Mouse (Mus musculus) hindlimb bud, embryonic 11.5 days (tissue): Measurements from ENCODE around the gene Mtfmt.

Experiments
- DNase-seq: peaks from one replicate; pipeline ENCODE4 v3.0.0-alpha.2; 2012; ENCODE audit warnings: low read depth, low spot score; ENCODE audit errors: extremely low spot score

The Mtfmt gene

GRCm38 (mm10) chr9:65435671-65436301 lies at the start of gene Mtfmt:
Gene Mtfmt (plus strand): TSS chr9:65435782.
- DNase-seq: peak; percentile 77

- no peak for DNase-seq
These were observed 49.0 kb upstream of the Mtfmt start for GRCm38 (mm10) chr9:65386373-65387140.

- DNase-seq: no peak
These were observed 44.6 kb upstream of the Mtfmt start for GRCm38 (mm10) chr9:65390752-65391612.

GRCm38 (mm10) chr9:65391613-65391964 lies 44.0 kb upstream of the Mtfmt start, which contains the start of gene Kbtbd13:
Gene Kbtbd13 (minus strand): TSS chr9:65391652.
- no peak for DNase-seq

GRCm38 (mm10) chr9:65392638-65393364 lies 42.8 kb upstream of the Mtfmt start:
- DNase-seq: peak; percentile 39

GRCm38 (mm10) chr9:65393606-65394005 lies 42.0 kb upstream of the Mtfmt start:
- DNase-seq: no peak

- no peak for DNase-seq
These were observed 41.2 kb upstream of the Mtfmt start for GRCm38 (mm10) chr9:65394360-65394759.

GRCm38 (mm10) chr9:65398279-65398678 lies 37.3 kb upstream of the Mtfmt start, which contains the start of gene Rasl12:
Gene Rasl12 (plus strand): TSS chr9:65398506.
- no peak for DNase-seq

- no peak for DNase-seq
These were observed 35.6 kb upstream of the Mtfmt start for GRCm38 (mm10) chr9:65399934-65400333.

GRCm38 (mm10) chr9:65404331-65405183 lies 31.0 kb upstream of the Mtfmt start:
- no peak for DNase-seq

- DNase-seq: no peak
These were observed 30.5 kb upstream of the Mtfmt start for GRCm38 (mm10) chr9:65405184-65405449.

- no peak for DNase-seq
These were observed 28.3 kb upstream of the Mtfmt start for GRCm38 (mm10) chr9:65407327-65407726.

GRCm38 (mm10) chr9:65407861-65408260 lies 27.7 kb upstream of the Mtfmt start:
- no peak for DNase-seq

GRCm38 (mm10) chr9:65408871-65409295 lies 26.7 kb upstream of the Mtfmt start:
- DNase-seq: no peak

- no peak for DNase-seq
These were observed 25.2 kb upstream of the Mtfmt start for GRCm38 (mm10) chr9:65410378-65410777.

GRCm38 (mm10) chr9:65411326-65411725 lies 24.3 kb upstream of the Mtfmt start:
- DNase-seq: no peak

- DNase-seq: no peak
These were observed 17.8 kb upstream of the Mtfmt start for GRCm38 (mm10) chr9:65417738-65418137.

GRCm38 (mm10) chr9:65419633-65420032 lies 15.9 kb upstream of the Mtfmt start:
- DNase-seq: no peak

- DNase-seq: no peak
These were observed 12.7 kb upstream of the Mtfmt start, which contains the start of gene Slc51b for GRCm38 (mm10) chr9:65422760-65423501. Gene Slc51b (minus strand): TSS chr9:65422955.
